Comparison of ENCODE assay signal across 19 mouse cellular contexts in genomic region chr10:45398211-45398610, GRCm38 (mm10).
DNase-seq lines count a peak whose midpoint lies in the region; ATAC-seq and TF ChIP-seq lines count a peak whose summit lies in the region.
"Had no signal": no experiment of that assay in that cellular context is flagged by ENCODE, and none has a peak within 500 bp of the region (broad histone marks: within the 10 kb centered on the region; RNA-seq: fewer than 3 reads in every experiment).

No protein-coding gene starts in this region.

- H3K36me3 ChIP-seq in midbrain, embryonic 11.5 days (ENCODE audit: control insufficient read depth, insufficient read depth, low read length): no peaks in the 10 kb centered on the region; the same call in 1 of the 2 replicates
- no peaks in the 10 kb centered on the region for H3K36me3 ChIP-seq in midbrain, postnatal 0 days (ENCODE audit: insufficient read depth, low read length)
- H3K36me3 ChIP-seq: embryonic facial prominence, embryonic 12.5 days; forebrain, embryonic 12.5 days had no signal

- H3K4me3 ChIP-seq in midbrain, embryonic 11.5 days (ENCODE audit: low read depth, low read length): no peak overlapping the region
- H3K4me3 ChIP-seq in midbrain, postnatal 0 days (ENCODE audit: low read depth, low read length): no peak overlapping the region
- H3K4me3 ChIP-seq: embryonic facial prominence, embryonic 10.5 days; embryonic facial prominence, embryonic 12.5 days; erythroblast, embryonic 14.5 days; forebrain, embryonic 10.5 days; forebrain, embryonic 12.5 days had no signal

- H3K27ac ChIP-seq in midbrain, embryonic 11.5 days (ENCODE audit: low read depth, low read length): no peak overlapping the region
- no peak overlapping the region for H3K27ac ChIP-seq in midbrain, postnatal 0 days (ENCODE audit: low read depth, low read length)
- H3K27ac ChIP-seq: embryonic facial prominence, embryonic 10.5 days; embryonic facial prominence, embryonic 12.5 days; forebrain, embryonic 10.5 days; forebrain, embryonic 12.5 days had no signal

- DNase-seq in midbrain, embryonic 11.5 days (ENCODE audit: low spot score, missing footprints): peak; percentile 78
- no peak for DNase-seq in midbrain, postnatal 0 days (ENCODE audit: low spot score)
- DNase-seq in NIH3T3 (ENCODE audit: low read depth): peak; percentile 40
- no peak for DNase-seq in adrenal gland, postnatal 25 days
- no peak for DNase-seq in cerebellum, adult 11-12 months
- DNase-seq: adrenal gland, adult 2 months; adrenal gland, postnatal 10 days; cerebellum, adult 11 months; cerebellum, adult 2 months; cerebellum, adult 9-10 months; cerebellum, postnatal 10 days; cerebellum, postnatal 25 days had no signal

- no peak overlapping the region for H3K4me2 ChIP-seq in midbrain, embryonic 11.5 days
- no peak overlapping the region for H3K4me2 ChIP-seq in midbrain, postnatal 0 days (ENCODE audit: low read depth, low read length, poor library complexity, severe bottlenecking)
- H3K4me2 ChIP-seq: embryonic facial prominence, embryonic 12.5 days; forebrain, embryonic 12.5 days had no signal

- no peaks in the 10 kb centered on the region for H3K27me3 ChIP-seq in midbrain, embryonic 11.5 days (ENCODE audit: control insufficient read depth, insufficient read depth, low read length)
- no peaks in the 10 kb centered on the region for H3K27me3 ChIP-seq in midbrain, postnatal 0 days (ENCODE audit: insufficient read depth, low read length)
- H3K27me3 ChIP-seq: embryonic facial prominence, embryonic 12.5 days; forebrain, embryonic 12.5 days had no signal

- no peak for ATAC-seq in midbrain, embryonic 11.5 days (ENCODE audit: low FRiP score)
- ATAC-seq in midbrain, postnatal 0 days (ENCODE audit: low FRiP score): no peak
- ATAC-seq: forebrain, embryonic 14.5 days; forebrain, embryonic 16.5 days had no signal

- H3K9me3 ChIP-seq in midbrain, embryonic 11.5 days (ENCODE audit: control insufficient read depth, low read length): no peaks in the 10 kb centered on the region
- H3K9me3 ChIP-seq in midbrain, postnatal 0 days (ENCODE audit: low read length): no peaks in the 10 kb centered on the region
- H3K9me3 ChIP-seq: embryonic facial prominence, embryonic 10.5 days; embryonic facial prominence, embryonic 12.5 days; forebrain, embryonic 10.5 days; forebrain, embryonic 12.5 days had no signal

- H3K9ac ChIP-seq in midbrain, embryonic 11.5 days (ENCODE audit: low read length): no peak overlapping the region
- no peak overlapping the region for H3K9ac ChIP-seq in midbrain, postnatal 0 days (replicated peaks; ENCODE audit: low read length, poor library complexity, severe bottlenecking)
- H3K9ac ChIP-seq: embryonic facial prominence, embryonic 12.5 days; forebrain, embryonic 12.5 days had no signal

- no peaks in the 10 kb centered on the region for H3K4me1 ChIP-seq in midbrain, embryonic 11.5 days (ENCODE audit: control insufficient read depth, insufficient read depth, low read length)
- no peaks in the 10 kb centered on the region for H3K4me1 ChIP-seq in midbrain, postnatal 0 days (ENCODE audit: insufficient read depth, low read length)
- H3K4me1 ChIP-seq: embryonic facial prominence, embryonic 12.5 days; forebrain, embryonic 10.5 days; forebrain, embryonic 12.5 days had no signal

- no peak for TF ChIP-seq CTCF in midbrain, postnatal 0 days (IDR thresholded peaks at IDR 0.05)

- WGBS in midbrain, embryonic 11.5 days: 71% methylated on average over 1 of the region's 1 CpGs
- WGBS in midbrain, postnatal 0 days: 81% methylated on average over 1 of the region's 1 CpGs

Comparison
In these comparisons a context has a peak if more than half of its experiments do, and no peak if none do; other contexts are left out.
1. DNase-seq: peak in midbrain, embryonic 11.5 days (single experiment) and NIH3T3 (single experiment); none in midbrain, postnatal 0 days (single experiment), adrenal gland, postnatal 25 days (single experiment) and cerebellum, adult 11-12 months (single experiment).